Mouse (Mus musculus) spleen, postnatal 10 days (tissue): ENCODE measurements around the gene Intu.
A peak's percentile ranks its signal among the peaks of the same experiment; 100 is the strongest.

Experiments
- DNase-seq, 2 experiments: peaks; one replicate each; pipeline ENCODE4 v3.0.0; 2021 to 2022; ENCODE audit warnings: low spot score in 2 of 2

Intu gene

DNA sequence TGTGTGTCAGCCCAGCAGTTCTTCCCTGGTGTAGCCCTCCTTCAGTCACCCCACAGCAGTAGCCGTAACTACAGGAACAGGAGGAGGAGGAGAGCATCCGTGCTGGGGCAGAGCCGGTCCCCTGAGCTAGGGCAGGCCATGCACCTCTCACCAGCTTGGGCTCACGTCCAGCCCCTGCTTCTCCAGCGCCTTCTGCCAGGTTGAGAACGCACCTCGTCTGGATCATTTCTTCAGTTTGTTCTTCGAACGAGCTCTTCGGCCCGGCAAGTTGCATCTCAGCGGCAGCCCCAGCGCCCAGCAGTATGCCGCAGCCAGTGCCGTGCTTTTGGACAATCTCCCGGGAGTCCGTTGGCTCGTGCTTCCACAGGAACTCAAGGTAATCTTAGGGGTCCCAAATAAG lies 152.1 kb downstream of the Intu start:
- DNase-seq, result no peak

DNA sequence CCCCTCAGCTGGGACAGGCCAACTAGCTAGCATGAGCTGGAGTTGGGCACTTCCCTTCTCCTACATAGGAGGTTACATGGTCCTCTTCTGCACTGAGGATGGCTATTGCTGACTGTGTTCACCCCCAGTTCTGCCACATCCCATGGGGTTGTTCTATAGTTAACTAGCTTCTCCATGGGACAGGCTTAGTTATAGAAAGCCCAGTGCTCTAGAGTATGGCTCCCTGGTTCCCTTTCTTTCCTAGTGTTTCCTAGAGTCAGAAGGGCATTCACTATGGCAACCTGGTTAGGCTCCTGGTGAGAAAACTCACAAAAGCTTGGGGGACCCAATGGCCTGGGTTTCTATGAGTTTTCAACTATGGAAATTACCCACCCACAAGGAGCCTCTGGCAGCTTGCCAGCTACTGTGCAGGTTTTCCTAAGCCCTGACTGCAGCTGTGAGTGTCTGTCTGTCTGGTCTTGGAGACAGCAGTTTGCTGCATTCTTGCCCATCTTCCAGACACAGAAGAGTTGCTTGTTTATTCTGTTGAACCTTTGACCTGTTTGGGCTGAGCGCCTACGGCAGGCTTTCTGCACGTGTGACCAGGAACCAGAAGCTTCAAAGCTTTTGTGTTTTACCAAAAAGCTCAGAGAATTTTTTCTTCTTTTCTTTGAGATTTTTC lies 154.9 kb downstream of the Intu start:
- DNase-seq, result no peak

DNA sequence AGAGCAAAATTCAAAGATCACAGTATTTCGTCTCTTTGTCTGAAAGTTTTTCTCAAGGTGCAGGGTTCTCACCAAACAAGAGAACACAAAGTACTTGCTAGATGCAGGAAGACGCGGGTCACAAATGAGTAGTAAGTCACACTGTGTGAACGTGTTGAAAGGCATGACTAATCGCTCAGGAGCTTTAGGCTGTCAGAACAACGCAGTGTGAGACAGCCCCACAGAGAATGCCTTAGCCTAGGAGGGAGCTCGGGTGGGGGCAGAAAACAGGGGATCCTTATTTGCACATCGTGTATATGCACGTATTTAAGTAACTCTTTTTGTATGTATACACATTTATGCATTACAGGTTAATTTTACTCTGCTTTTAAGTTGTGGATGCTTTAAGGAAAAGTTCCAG lies 155.8 kb downstream of the Intu start:
- no peak for DNase-seq

DNA sequence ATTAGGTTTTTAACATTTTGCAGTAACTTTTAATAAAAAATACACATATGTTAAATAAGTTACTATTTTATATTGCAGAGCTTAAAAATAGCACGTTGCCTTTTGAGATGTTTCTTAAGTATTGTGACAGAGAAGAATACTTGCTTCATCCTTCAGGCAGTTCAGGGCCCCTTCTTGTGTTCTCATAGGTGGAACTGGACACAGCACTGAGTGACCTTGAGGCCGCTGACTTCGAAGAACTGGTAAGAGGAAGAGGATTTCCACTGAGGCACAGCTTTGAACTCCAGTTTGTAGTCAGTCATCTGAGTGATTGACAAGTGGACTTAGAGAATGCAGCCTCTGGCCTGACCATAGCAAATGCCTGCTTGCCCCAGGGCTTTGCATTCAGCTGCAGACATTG lies 156.5 kb downstream of the Intu start:
- no peak for DNase-seq

GRCm38 (mm10) chr3:40691566-40691965 lies 160.5 kb downstream of the Intu start:
- DNase-seq, result no peak

GRCm38 (mm10) chr3:40693435-40693834 lies 162.3 kb downstream of the Intu start:
- no peak for DNase-seq

GRCm38 (mm10) chr3:40693960-40694359 lies 162.9 kb downstream of the Intu start:
- DNase-seq, result no peak

DNA sequence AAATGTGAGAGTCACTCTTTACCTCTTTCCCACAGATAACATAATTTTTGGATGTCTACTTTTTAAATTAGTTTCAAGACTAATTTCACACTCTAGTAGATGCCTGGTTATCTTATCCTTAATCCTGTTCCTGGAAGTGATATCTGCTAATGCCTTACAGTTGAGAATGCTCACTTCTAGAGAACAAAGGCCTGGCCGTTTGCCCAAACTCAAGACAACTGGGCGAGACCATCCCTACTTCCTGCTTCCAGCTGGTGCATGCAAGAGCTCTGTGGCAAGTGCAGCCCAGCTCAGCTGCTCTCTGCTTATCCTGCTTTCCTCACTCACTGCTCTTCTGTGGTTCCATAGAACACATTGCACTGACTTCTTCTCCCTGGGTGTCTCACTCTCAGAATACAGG lies 163.4 kb downstream of the Intu start:
- DNase-seq, result peak in 1 of 2 experiments; percentile 37

DNA sequence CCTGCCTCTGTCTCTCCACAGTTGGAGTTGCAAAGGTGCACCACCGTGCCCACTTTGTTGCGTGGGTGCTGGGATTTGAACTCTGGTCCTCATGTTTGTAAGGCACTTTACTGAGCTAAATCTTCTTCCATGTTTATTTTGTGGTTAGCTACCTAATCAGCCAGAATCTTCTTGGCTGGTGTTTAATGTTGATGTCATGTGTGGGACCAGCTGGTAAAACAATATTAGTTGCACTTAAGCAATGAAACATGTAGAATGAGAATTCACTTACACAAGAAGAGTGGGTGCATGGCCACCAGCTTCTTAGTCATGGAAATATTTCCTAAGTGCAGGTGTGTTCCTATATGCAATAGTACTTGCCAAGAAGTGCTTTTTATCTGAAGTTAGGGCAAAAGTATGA lies 164.1 kb downstream of the Intu start:
- DNase-seq, result no peak

GRCm38 (mm10) chr3:40698834-40699233 lies 167.7 kb downstream of the Intu start:
- no peak for DNase-seq

DNA sequence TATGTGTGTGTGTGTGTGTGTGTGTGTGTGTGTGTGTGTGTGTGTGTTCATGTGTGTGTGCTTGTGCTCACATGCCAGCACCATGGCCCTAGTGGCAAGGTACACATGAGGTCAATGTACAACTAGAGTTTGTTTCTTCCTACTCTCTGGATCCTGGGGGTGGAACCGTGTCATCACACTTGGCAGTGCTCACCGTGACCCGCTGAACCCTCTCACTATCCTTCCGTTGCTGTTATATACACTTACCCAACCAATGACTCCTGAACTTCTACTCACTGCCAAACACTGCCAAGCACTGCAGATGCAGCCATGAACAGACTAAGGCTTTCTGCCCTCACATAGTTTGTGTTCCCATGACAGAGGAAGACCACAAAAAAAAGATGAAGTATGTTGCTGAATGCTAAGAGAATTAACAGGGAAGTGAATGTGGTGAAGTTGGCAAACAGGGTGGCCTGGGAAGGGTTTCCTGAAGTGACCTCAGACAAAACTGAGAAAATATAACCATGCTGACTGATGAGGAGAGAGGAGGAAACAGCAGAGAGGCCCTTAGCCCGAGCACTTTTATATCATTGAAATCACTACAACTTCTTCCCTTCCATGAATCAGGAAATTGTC lies 173.8 kb downstream of the Intu start:
- no peak for DNase-seq

DNA sequence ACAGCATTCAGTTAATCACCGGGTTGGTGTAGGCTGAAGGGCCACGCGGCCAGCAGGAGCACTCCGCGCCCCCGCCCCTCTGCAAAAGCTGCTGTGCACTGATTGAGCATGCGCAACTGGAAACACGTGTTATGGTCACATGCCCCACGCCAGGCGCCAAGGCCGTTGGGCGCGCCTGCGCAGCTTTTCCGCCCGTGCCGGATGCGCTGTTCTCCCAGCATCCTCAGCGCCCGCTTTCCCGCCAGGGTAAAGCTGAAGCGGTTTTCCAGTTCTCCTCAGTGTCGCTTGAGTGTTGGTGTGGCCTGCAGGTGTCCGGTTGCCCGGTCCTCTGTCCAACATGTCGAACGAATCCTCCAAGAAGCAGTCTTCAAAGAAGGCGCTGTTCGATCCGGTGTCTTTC lies 177.6 kb downstream of the Intu start, which contains the start of gene Slc25a31:
Gene Slc25a31 (plus strand): TSS at position 201 of the 400 bp plus-strand sequence.
- no peak for DNase-seq

- DNase-seq, result no peak
Observed at GRCm38 (mm10) chr3:40716056-40716455, 185.0 kb downstream of the Intu start.

- no peak for DNase-seq
Observed at GRCm38 (mm10) chr3:40719022-40719421, 187.9 kb downstream of the Intu start.

DNA sequence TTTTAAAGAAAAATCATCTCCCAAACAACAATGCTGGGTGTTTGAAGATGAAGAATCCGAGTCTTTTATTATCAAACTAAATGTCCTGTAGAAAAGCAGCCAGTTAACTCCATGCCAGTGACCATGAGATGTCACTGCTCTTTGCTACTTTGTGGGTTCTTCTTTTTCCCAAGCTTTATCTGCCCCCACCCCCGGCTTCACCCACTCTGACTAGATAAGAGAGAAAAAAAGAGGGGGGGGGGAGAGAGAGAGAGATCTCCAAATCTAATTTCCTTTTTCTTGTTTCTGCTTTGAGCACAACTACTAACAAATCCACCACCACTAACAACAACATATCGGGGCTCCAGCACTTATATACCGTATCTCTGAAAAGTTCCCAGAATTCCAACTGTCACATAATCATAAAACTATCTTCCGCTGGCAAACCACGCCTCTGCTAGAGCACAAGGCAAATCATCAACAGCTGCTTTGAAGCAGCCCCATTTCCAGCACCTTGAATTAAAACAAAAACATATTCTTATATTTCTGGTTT lies 207.4 kb downstream of the Intu start:
- no peak for DNase-seq

DNA sequence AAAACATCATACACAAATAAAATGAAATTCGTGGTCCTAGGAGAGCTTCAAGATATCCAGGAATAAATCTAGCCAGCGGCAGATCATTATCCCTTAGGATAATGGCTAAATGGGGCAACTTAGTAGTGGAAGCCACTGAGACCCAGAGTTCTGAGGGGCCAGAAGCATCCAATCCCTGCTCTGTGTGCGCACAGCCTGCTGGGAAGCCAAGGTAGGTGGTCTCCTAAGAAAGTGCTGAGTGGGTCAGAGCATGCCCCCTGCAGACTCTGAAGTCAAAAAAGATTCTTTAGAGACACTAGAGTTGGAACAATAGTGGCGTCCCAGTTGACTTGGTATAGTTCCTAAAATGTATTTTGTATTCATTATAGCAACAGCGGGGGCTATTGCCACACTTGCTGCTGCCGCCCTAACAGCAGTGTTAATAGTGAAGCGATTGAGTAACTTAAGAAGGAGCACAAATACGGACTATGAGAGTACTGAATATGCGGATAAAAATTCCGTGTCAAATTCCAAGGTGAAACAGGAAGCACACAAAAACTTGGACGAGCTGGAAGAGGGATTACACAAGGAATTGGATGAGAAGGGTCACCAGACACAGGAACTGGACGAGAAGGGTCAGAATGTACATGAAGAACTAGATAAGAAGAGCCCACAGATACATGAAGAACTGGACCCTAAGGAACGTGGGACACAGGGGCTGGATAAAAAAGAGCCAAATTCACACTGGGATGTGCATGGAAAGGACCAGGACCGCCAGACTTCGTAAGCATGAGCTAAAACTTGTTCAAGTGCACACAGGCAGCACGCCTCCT lies 213.1 kb downstream of the Intu start, which contains the start of gene Hspa4l:
Gene Hspa4l (plus strand): TSS at position 472 of the 812 bp plus-strand sequence.
- DNase-seq, result no peak

DNA sequence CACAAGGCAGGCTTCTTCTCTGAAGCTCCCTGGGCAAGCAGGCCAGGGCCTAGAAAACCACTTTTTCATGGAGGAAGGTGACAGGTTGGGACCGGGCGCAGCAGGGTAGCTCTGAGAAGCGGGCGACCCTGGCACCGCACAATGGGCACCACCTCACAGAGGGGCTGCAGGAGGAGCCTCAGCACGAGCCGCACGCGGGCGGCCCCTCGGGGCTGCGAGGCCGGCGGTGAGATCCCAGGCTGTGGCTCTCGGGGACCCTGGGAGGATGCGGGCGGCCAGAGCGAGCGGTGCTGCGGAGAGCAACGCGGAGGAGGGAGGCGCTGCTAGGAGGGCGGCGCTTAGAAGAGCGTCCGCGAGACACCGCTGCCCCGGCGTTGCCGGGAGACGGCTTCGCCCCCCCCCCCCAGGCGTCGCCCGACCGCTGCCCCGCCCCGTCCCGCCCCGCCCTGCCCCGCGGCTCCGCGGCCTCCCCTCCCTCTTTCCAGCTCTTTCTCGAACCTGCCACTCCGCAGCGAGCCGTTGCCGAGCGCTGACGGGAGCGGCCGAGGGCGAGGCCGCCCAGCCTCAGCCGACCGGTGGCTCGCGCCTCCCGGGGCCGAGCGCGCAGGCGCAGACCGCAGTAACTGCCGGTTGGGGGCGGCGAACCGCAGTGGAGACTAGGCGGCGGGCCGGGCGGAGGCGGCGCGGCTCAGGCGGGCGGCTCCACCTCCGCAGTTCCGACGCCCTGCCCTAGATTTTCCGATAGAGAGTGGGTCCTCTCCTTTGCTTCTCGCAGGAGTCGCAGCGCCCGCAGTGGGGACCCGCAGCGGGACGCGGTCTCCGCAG lies 214.0 kb downstream of the Intu start:
- peak; percentile 92 to 95 for DNase-seq

DNA sequence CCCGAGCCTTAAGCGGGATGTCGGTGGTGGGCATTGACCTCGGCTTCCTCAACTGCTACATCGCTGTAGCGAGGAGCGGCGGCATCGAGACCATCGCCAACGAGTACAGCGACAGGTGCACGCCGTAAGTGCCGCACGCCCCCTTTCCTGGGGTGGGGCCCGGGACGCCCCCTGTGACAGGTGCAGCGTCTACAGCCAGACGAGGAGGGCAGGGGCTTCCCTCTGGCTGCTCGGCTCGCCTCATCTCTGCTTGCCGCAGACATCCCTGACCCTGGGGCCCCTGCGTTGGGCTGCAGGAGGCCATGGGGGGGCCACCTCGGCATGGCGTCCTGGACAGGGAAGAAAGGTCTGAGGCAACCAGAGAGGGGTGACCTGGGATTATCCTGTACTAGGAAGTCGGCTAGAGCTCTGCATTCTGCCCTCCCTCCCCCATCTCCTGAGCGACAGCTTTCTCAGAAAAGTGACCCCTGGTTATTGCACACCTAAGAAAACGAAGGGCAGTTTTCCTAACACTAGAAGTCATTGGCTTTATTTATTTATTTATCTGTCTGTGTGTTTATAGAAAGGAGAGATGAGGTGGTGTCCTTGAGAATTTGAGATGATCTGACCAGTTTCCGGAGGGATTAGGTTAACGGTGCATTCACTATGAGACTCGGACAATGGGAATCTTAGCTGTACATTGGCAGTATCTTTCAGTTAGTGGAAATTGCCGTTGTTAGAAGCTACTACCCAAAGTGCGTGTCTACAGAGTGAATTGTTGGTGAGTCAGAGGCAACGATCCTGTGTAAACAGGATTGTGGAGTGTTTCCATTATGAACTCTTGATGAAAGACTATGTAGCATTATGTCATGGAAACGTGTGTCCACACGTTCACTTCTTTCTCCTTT lies 214.8 kb downstream of the Intu start:
- peak in 1 of 2 experiments; percentile 16 for DNase-seq
